11 mouse cellular contexts compared by ENCODE assay signal in genomic region chr5:37967914-37968375, GRCm38 (mm10).
A peak's percentile ranks its signal among the peaks of the same experiment; 100 is the strongest.
DNase-seq lines count a peak whose midpoint lies in the region; ATAC-seq and TF ChIP-seq lines count a peak whose summit lies in the region.
"Had no signal": no experiment of that assay in that cellular context is flagged by ENCODE, and none has a peak within 500 bp of the region (broad histone marks: within the 10 kb centered on the region; RNA-seq: fewer than 3 reads in every experiment).

No protein-coding gene starts in this region.

- no peak for TF ChIP-seq CTCF in intestine, postnatal 0 days (IDR thresholded peaks at IDR 0.05; ENCODE audit: low read depth)

- peaks cover 93% of the 10 kb centered on the region for H3K27me3 ChIP-seq in forebrain, embryonic 10.5 days (ENCODE audit: poor library complexity, severe bottlenecking)
- peaks cover 35% of the 10 kb centered on the region for H3K27me3 ChIP-seq in forebrain, embryonic 16.5 days (replicated peaks; ENCODE audit: control insufficient read depth, insufficient read depth, low read length)
- peaks cover 38% of the 10 kb centered on the region for H3K27me3 ChIP-seq in intestine, embryonic 14.5 days (replicated peaks; ENCODE audit: control insufficient read depth, insufficient read depth, low read length)
- peaks cover 19% of the 10 kb centered on the region for H3K27me3 ChIP-seq in intestine, postnatal 0 days (replicated peaks; ENCODE audit: control insufficient read depth, insufficient read depth, low read length)
- peaks cover 96% of the 10 kb centered on the region for H3K27me3 ChIP-seq in embryonic facial prominence, embryonic 10.5 days (replicated peaks; ENCODE audit: low read depth, poor library complexity, severe bottlenecking)
- peaks cover 54% of the 10 kb centered on the region for H3K27me3 ChIP-seq in limb, embryonic 12.5 days

- H3K27ac ChIP-seq in forebrain, embryonic 10.5 days = peak overlapping the region; percentile 56
- no peak overlapping the region for H3K27ac ChIP-seq in forebrain, embryonic 16.5 days (ENCODE audit: low read length)
- no peak overlapping the region for H3K27ac ChIP-seq in intestine, embryonic 14.5 days (ENCODE audit: low read depth)
- no peak overlapping the region for H3K27ac ChIP-seq in intestine, postnatal 0 days (ENCODE audit: low read depth, low read length)
- peak overlapping the region; percentile 81 for H3K27ac ChIP-seq in embryonic facial prominence, embryonic 10.5 days (replicated peaks)
- H3K27ac ChIP-seq in limb, embryonic 12.5 days = peak overlapping the region; percentile 86
- H3K27ac ChIP-seq: hindbrain, embryonic 15.5 days; liver, embryonic 15.5 days had no signal

- H3K4me2 ChIP-seq in forebrain, embryonic 16.5 days (ENCODE audit: low read length) = no peak overlapping the region
- H3K4me2 ChIP-seq in intestine, embryonic 14.5 days (ENCODE audit: low read length) = peak overlapping the region; percentile 25
- no peak overlapping the region for H3K4me2 ChIP-seq in intestine, postnatal 0 days (replicated peaks; ENCODE audit: low read depth)
- H3K4me2 ChIP-seq in limb, embryonic 12.5 days = peak overlapping the region; percentile 51
- H3K4me2 ChIP-seq: hindbrain, embryonic 15.5 days; liver, embryonic 15.5 days had no signal

- peaks cover 49% of the 10 kb centered on the region for H3K4me1 ChIP-seq in forebrain, embryonic 10.5 days
- H3K4me1 ChIP-seq in forebrain, embryonic 16.5 days (replicated peaks; ENCODE audit: control insufficient read depth, insufficient read depth, low read length) = no peaks in the 10 kb centered on the region
- peaks cover 15% of the 10 kb centered on the region; the same call in 1 of the 2 replicates for H3K4me1 ChIP-seq in intestine, embryonic 14.5 days (replicated peaks; ENCODE audit: control insufficient read depth, insufficient read depth, low read length)
- H3K4me1 ChIP-seq in intestine, postnatal 0 days (replicated peaks; ENCODE audit: control insufficient read depth, insufficient read depth, low read length) = no peaks in the 10 kb centered on the region
- peaks cover 72% of the 10 kb centered on the region for H3K4me1 ChIP-seq in embryonic facial prominence, embryonic 10.5 days
- H3K4me1 ChIP-seq in limb, embryonic 12.5 days (replicated peaks) = peaks cover 50% of the 10 kb centered on the region
- H3K4me1 ChIP-seq: liver, embryonic 15.5 days had no signal

- no peak for ATAC-seq in forebrain, embryonic 16.5 days
- ATAC-seq in intestine, embryonic 14.5 days (replicated peaks; ENCODE audit: low FRiP score, low TSS enrichment, low read depth) = no peak
- no peak for ATAC-seq in intestine, postnatal 0 days
- 0 out of 2 replicates have a peak, but pooled peaks have one; percentile 29 for ATAC-seq in limb, embryonic 12.5 days (ENCODE audit: insufficient number of reproducible peaks, insufficient read depth, low FRiP score, low TSS enrichment, low read depth)

- WGBS in forebrain, embryonic 10.5 days = 5% methylated on average over 14 of the region's 14 CpGs
- 7% methylated on average over 14 of the region's 14 CpGs for WGBS in forebrain, embryonic 16.5 days
- 1% methylated on average over 14 of the region's 14 CpGs for WGBS in intestine, embryonic 14.5 days
- 3% methylated on average over 14 of the region's 14 CpGs for WGBS in intestine, postnatal 0 days
- 5% methylated on average over 14 of the region's 14 CpGs for WGBS in embryonic facial prominence, embryonic 10.5 days
- under 1% methylated on average over 14 of the region's 14 CpGs for WGBS in limb, embryonic 12.5 days

- H3K9me3 ChIP-seq in forebrain, embryonic 10.5 days = no peaks in the 10 kb centered on the region; the same call in 1 of the 2 replicates
- no peaks in the 10 kb centered on the region; the same call in 1 of the 2 replicates for H3K9me3 ChIP-seq in forebrain, embryonic 16.5 days (ENCODE audit: control insufficient read depth, low read length)
- no peaks in the 10 kb centered on the region for H3K9me3 ChIP-seq in intestine, embryonic 14.5 days (ENCODE audit: control insufficient read depth, low read length)
- no peaks in the 10 kb centered on the region for H3K9me3 ChIP-seq in intestine, postnatal 0 days (ENCODE audit: control insufficient read depth)
- no peaks in the 10 kb centered on the region for H3K9me3 ChIP-seq in embryonic facial prominence, embryonic 10.5 days
- no peaks in the 10 kb centered on the region for H3K9me3 ChIP-seq in limb, embryonic 12.5 days
- H3K9me3 ChIP-seq: hindbrain, embryonic 15.5 days; liver, embryonic 15.5 days had no signal

- peak overlapping the region; percentile 18 for H3K4me3 ChIP-seq in forebrain, embryonic 10.5 days
- H3K4me3 ChIP-seq in forebrain, embryonic 16.5 days (replicated peaks; ENCODE audit: low read length) = no peak overlapping the region
- H3K4me3 ChIP-seq in intestine, embryonic 14.5 days (ENCODE audit: low read depth, low read length) = no peak overlapping the region
- no peak overlapping the region for H3K4me3 ChIP-seq in intestine, postnatal 0 days (ENCODE audit: low read depth, low read length)
- H3K4me3 ChIP-seq in embryonic facial prominence, embryonic 10.5 days = peak overlapping the region; percentile 41
- H3K4me3 ChIP-seq in limb, embryonic 12.5 days (replicated peaks) = peak overlapping the region; percentile 11; the same call in 1 of the 2 replicates
- H3K4me3 ChIP-seq: hindbrain, embryonic 15.5 days; liver, embryonic 15.5 days had no signal

- DNase-seq in forebrain, embryonic 10.5 days (ENCODE audit: extremely low spot score, low spot score) = peak; percentile 50
- DNase-seq in intestine, embryonic 14.5 days (ENCODE audit: low spot score) = no peak
- DNase-seq in embryonic facial prominence, embryonic 10.5 days (ENCODE audit: low spot score) = peak; percentile 61
- no peak for DNase-seq in right cerebral cortex, postnatal 36 days (ENCODE audit: low spot score in 2 of 2)
- no peak for DNase-seq in layer of hippocampus, postnatal 10 days (ENCODE audit: low spot score in 2 of 2)
- DNase-seq: cerebellum, postnatal 36 days had no signal

- no peak overlapping the region for H3K9ac ChIP-seq in forebrain, embryonic 16.5 days (replicated peaks; ENCODE audit: low read depth, low read length)
- no peak overlapping the region for H3K9ac ChIP-seq in intestine, embryonic 14.5 days (ENCODE audit: low read length)
- H3K9ac ChIP-seq in intestine, postnatal 0 days (ENCODE audit: low read depth, low read length) = no peak overlapping the region
- no peak overlapping the region for H3K9ac ChIP-seq in limb, embryonic 12.5 days (replicated peaks)
- H3K9ac ChIP-seq: hindbrain, embryonic 15.5 days; liver, embryonic 15.5 days had no signal

- no peaks in the 10 kb centered on the region for H3K36me3 ChIP-seq in forebrain, embryonic 10.5 days (replicated peaks)
- no peaks in the 10 kb centered on the region for H3K36me3 ChIP-seq in forebrain, embryonic 16.5 days (ENCODE audit: control insufficient read depth, insufficient read depth)
- H3K36me3 ChIP-seq in intestine, embryonic 14.5 days (ENCODE audit: control insufficient read depth, insufficient read depth, low read length) = no peaks in the 10 kb centered on the region
- H3K36me3 ChIP-seq in intestine, postnatal 0 days (ENCODE audit: control insufficient read depth, insufficient read depth) = no peaks in the 10 kb centered on the region
- no peaks in the 10 kb centered on the region for H3K36me3 ChIP-seq in embryonic facial prominence, embryonic 10.5 days (replicated peaks)
- no peaks in the 10 kb centered on the region for H3K36me3 ChIP-seq in limb, embryonic 12.5 days
- H3K36me3 ChIP-seq: hindbrain, embryonic 15.5 days; liver, embryonic 15.5 days had no signal

Comparison
In these comparisons a context has a peak if more than half of its experiments do, and no peak if none do; other contexts are left out.
1. H3K27ac ChIP-seq: peak in forebrain, embryonic 10.5 days (single experiment), embryonic facial prominence, embryonic 10.5 days (single experiment) and limb, embryonic 12.5 days (single experiment); none in forebrain, embryonic 16.5 days (single experiment), intestine, embryonic 14.5 days (single experiment) and intestine, postnatal 0 days (single experiment).
2. H3K4me3 ChIP-seq: peak in forebrain, embryonic 10.5 days (single experiment), embryonic facial prominence, embryonic 10.5 days (single experiment) and limb, embryonic 12.5 days (single experiment); none in forebrain, embryonic 16.5 days (single experiment), intestine, embryonic 14.5 days (single experiment) and intestine, postnatal 0 days (single experiment).
3. H3K4me2 ChIP-seq: peak in intestine, embryonic 14.5 days (single experiment) and limb, embryonic 12.5 days (single experiment); none in forebrain, embryonic 16.5 days (single experiment) and intestine, postnatal 0 days (single experiment).
4. DNase-seq: peak in forebrain, embryonic 10.5 days (single experiment) and embryonic facial prominence, embryonic 10.5 days (single experiment); none in intestine, embryonic 14.5 days (single experiment), right cerebral cortex, postnatal 36 days (0 of 2) and layer of hippocampus, postnatal 10 days (0 of 2).